ENCODE assay signal across 19 mouse cellular contexts in the genomic region with DNA sequence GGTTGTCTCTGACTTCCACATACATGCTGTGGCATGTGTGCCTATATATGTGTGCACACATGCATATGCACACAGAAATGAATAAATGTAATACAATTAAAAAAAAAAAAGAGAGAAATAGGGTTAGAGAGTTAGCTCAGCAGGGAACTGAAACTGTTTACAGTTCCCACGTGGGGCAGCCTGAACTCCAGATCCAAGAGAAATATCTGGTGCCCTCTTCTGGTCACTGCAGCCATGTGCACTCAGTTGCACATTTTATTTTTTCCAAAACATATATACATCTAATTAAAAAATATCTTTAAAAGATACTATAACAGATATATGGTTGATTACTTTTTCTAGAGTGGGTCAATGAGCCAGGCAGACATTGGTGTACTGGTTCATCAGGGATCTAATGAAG. TPM values are rescaled to one million over a fixed set of nuclear protein-coding genes. Genes with fewer than 3 reads are reported as not detected.
A peak's percentile ranks its signal among the peaks of the same experiment; 100 is the strongest.
DNase-seq lines count a peak whose midpoint lies in the region; ATAC-seq and TF ChIP-seq lines count a peak whose summit lies in the region.
"Had no signal": no experiment of that assay in that cellular context is flagged by ENCODE, and none has a peak within 500 bp of the region (broad histone marks: within the 10 kb centered on the region; RNA-seq: fewer than 3 reads in every experiment).

No protein-coding gene starts in this region.

- H3K36me3 ChIP-seq in heart, adult 2 months (ENCODE audit: control insufficient read depth, insufficient read depth, low read length), result no peaks in the 10 kb centered on the region
- no peaks in the 10 kb centered on the region for H3K36me3 ChIP-seq in heart, embryonic 10.5 days
- H3K36me3 ChIP-seq in midbrain, postnatal 0 days (ENCODE audit: insufficient read depth, low read length), result no peaks in the 10 kb centered on the region
- no peaks in the 10 kb centered on the region for H3K36me3 ChIP-seq in midbrain, embryonic 11.5 days (ENCODE audit: control insufficient read depth, insufficient read depth, low read length)
- H3K36me3 ChIP-seq: embryonic facial prominence, embryonic 12.5 days; intestine, embryonic 15.5 days; limb, embryonic 10.5 days had no signal

- no peak for TF ChIP-seq POLR2A in heart, adult 2 months (IDR thresholded peaks at IDR 0.05; ENCODE audit: insufficient read depth, low read depth, low read length)
- no peak for TF ChIP-seq POLR2A in brain, embryonic 14.5 days (IDR thresholded peaks at IDR 0.05; ENCODE audit: borderline replicate concordance, extremely low read depth, insufficient read depth, insufficient read length, poor library complexity, severe bottlenecking)

- H3K4me3 ChIP-seq in heart, adult 2 months, result no peak overlapping the region
- no peak overlapping the region for H3K4me3 ChIP-seq in heart, embryonic 10.5 days
- H3K4me3 ChIP-seq in midbrain, postnatal 0 days (ENCODE audit: low read depth, low read length), result no peak overlapping the region
- H3K4me3 ChIP-seq in midbrain, embryonic 11.5 days (ENCODE audit: low read depth, low read length), result no peak overlapping the region
- H3K4me3 ChIP-seq: embryonic facial prominence, embryonic 12.5 days; intestine, embryonic 15.5 days; limb, embryonic 10.5 days had no signal

- no peak for ATAC-seq in midbrain, postnatal 0 days (ENCODE audit: low FRiP score)
- no peak for ATAC-seq in midbrain, embryonic 11.5 days (ENCODE audit: low FRiP score)
- ATAC-seq: intestine, embryonic 15.5 days had no signal

- TF ChIP-seq EP300 in heart, adult 2 months (IDR thresholded peaks at IDR 0.05; ENCODE audit: insufficient read depth, low read depth, low read length), result no peak

- intact Hi-C loops in heart, adult 2 months (cut with DNase I), result loop anchor here (10.0 kb wide), 1 partner anchor 203 kb away; no protein-coding TSS in a partner anchor

- no peaks in the 10 kb centered on the region for H3K27me3 ChIP-seq in heart, adult 2 months (ENCODE audit: control insufficient read depth, insufficient read depth, low read length)
- peaks cover 20% of the 10 kb centered on the region; the same call in 1 of the 2 replicates for H3K27me3 ChIP-seq in heart, embryonic 10.5 days (ENCODE audit: insufficient read depth, poor library complexity, severe bottlenecking)
- H3K27me3 ChIP-seq in midbrain, postnatal 0 days (ENCODE audit: insufficient read depth, low read length), result 0 out of 2 replicates have a peak, but pooled peaks cover 4% of the 10 kb centered on the region
- 0 out of 2 replicates have a peak, but pooled peaks cover 2% of the 10 kb centered on the region for H3K27me3 ChIP-seq in midbrain, embryonic 11.5 days (ENCODE audit: control insufficient read depth, insufficient read depth, low read length)
- H3K27me3 ChIP-seq: intestine, embryonic 15.5 days had no signal

- 14% methylated on average over 1 of the region's 1 CpGs for WGBS in heart, adult 2 months
- 17% methylated on average over 1 of the region's 1 CpGs for WGBS in heart, embryonic 10.5 days
- 6% methylated on average over 1 of the region's 1 CpGs for WGBS in midbrain, postnatal 0 days
- WGBS in midbrain, embryonic 11.5 days, result 14% methylated on average over 1 of the region's 1 CpGs

- peak; percentile 53 for TF ChIP-seq CTCF in heart, adult 2 months (IDR thresholded peaks at IDR 0.05)
- peak; percentile 41 for TF ChIP-seq CTCF in midbrain, postnatal 0 days (IDR thresholded peaks at IDR 0.05)
- TF ChIP-seq CTCF in brain, embryonic 14.5 days (IDR thresholded peaks at IDR 0.05; ENCODE audit: borderline replicate concordance, extremely low read depth, insufficient read depth, insufficient read length), result peak; percentile 14; the same call in 1 of the 2 replicates

- no peaks in the 10 kb centered on the region for H3K79me2 ChIP-seq in heart, adult 2 months (replicated peaks; ENCODE audit: control insufficient read depth, insufficient read depth, low read length)

- no peak for DNase-seq in heart, adult 2 months
- no peak for DNase-seq in heart, embryonic 10.5 days (ENCODE audit: low spot score)
- no peak for DNase-seq in midbrain, postnatal 0 days (ENCODE audit: low spot score)
- DNase-seq in midbrain, embryonic 11.5 days (ENCODE audit: low spot score, missing footprints), result no peak
- DNase-seq in brain, embryonic 14.5 days (ENCODE audit: low read depth), result no peak
- DNase-seq in T-cell, adult 2 months (ENCODE audit: low spot score), result no peak
- no peak for DNase-seq in frontal cortex, adult 2 months (ENCODE audit: extremely low spot score in 1 of 2, low spot score in 1 of 2)
- no peak for DNase-seq in testis, postnatal 10 days (ENCODE audit: low spot score)
- DNase-seq: cerebellum, adult 9-11 months; heart, postnatal 4 days; lung, adult 18-20 months; spleen, adult 18-20 months; thymus, adult 18-20 months had no signal

- H3K4me2 ChIP-seq in midbrain, postnatal 0 days (ENCODE audit: low read depth, low read length, poor library complexity, severe bottlenecking), result no peak overlapping the region
- H3K4me2 ChIP-seq in midbrain, embryonic 11.5 days, result no peak overlapping the region
- H3K4me2 ChIP-seq: embryonic facial prominence, embryonic 12.5 days; heart, embryonic 11.5 days; intestine, embryonic 15.5 days had no signal

- H3K4me1 ChIP-seq in heart, adult 2 months (ENCODE audit: control insufficient read depth, insufficient read depth, low read length), result peaks cover 2% of the 10 kb centered on the region; the same call in 1 of the 2 replicates
- H3K4me1 ChIP-seq in heart, embryonic 10.5 days, result peaks cover 15% of the 10 kb centered on the region
- peaks cover 5% of the 10 kb centered on the region; the same call in 1 of the 2 replicates for H3K4me1 ChIP-seq in midbrain, postnatal 0 days (ENCODE audit: insufficient read depth, low read length)
- peaks cover 4% of the 10 kb centered on the region; the same call in 1 of the 2 replicates for H3K4me1 ChIP-seq in midbrain, embryonic 11.5 days (ENCODE audit: control insufficient read depth, insufficient read depth, low read length)

- no peaks in the 10 kb centered on the region for H3K9me3 ChIP-seq in heart, embryonic 10.5 days
- no peaks in the 10 kb centered on the region for H3K9me3 ChIP-seq in midbrain, postnatal 0 days (ENCODE audit: low read length)
- no peaks in the 10 kb centered on the region for H3K9me3 ChIP-seq in midbrain, embryonic 11.5 days (ENCODE audit: control insufficient read depth, low read length)
- H3K9me3 ChIP-seq: embryonic facial prominence, embryonic 12.5 days; intestine, embryonic 15.5 days; limb, embryonic 10.5 days had no signal

- no peak overlapping the region for H3K27ac ChIP-seq in heart, adult 2 months
- H3K27ac ChIP-seq in heart, embryonic 10.5 days, result no peak overlapping the region
- H3K27ac ChIP-seq in midbrain, postnatal 0 days (ENCODE audit: low read depth, low read length), result no peak overlapping the region
- no peak overlapping the region for H3K27ac ChIP-seq in midbrain, embryonic 11.5 days (ENCODE audit: low read depth, low read length)
- H3K27ac ChIP-seq: embryonic facial prominence, embryonic 12.5 days; intestine, embryonic 15.5 days; limb, embryonic 10.5 days had no signal

- no peak overlapping the region for H3K9ac ChIP-seq in heart, adult 2 months (ENCODE audit: low read depth, low read length)
- H3K9ac ChIP-seq in midbrain, postnatal 0 days (replicated peaks; ENCODE audit: low read length, poor library complexity, severe bottlenecking), result no peak overlapping the region
- H3K9ac ChIP-seq in midbrain, embryonic 11.5 days (ENCODE audit: low read length), result no peak overlapping the region
- H3K9ac ChIP-seq: embryonic facial prominence, embryonic 12.5 days; intestine, embryonic 15.5 days had no signal

RNA-seq across cellular contexts. Expression of gene S100a6, which starts 4.9 kb away (rescaled TPM):
- 10 to 100 TPM; 65.8 to 79.9 TPM for total RNA-seq in heart, adult 2 months (2021)
- 141 and 158 TPM in 2 replicates for polyA plus RNA-seq in heart, adult 2 months (2012; rRNA removed)
- 27.3 and 28.9 TPM in 2 replicates for polyA plus RNA-seq in heart, embryonic 10.5 days (2016; fragmentation: Nextera tagmentation; extraction: Ambion mirVana)
- 13.8 and 14.3 TPM in 2 replicates for total RNA-seq in midbrain, postnatal 0 days (2014; rRNA removed)
- polyA plus RNA-seq in midbrain, postnatal 0 days (2015; fragmentation: Nextera tagmentation; extraction: Ambion mirVana), result 42.3 and 50.9 TPM in 2 replicates
- 24.5 and 25.1 TPM in 2 replicates for polyA plus RNA-seq in midbrain, embryonic 11.5 days (2014; fragmentation: Nextera tagmentation; extraction: Ambion mirVana)
- polyA plus RNA-seq in brain, embryonic 14.5 days (2012; rRNA removed), result 22.2 and 26.1 TPM in 2 replicates
- 50.6 and 60.9 TPM in 2 replicates for polyA plus RNA-seq in frontal cortex, adult 2 months (2012; rRNA removed)

RNA-seq across cellular contexts. Expression of gene S100a5, which starts 9.3 kb away (rescaled TPM):
- not detected for total RNA-seq in heart, adult 2 months (2021)
- not detected in 2 replicates for polyA plus RNA-seq in heart, adult 2 months (2012; rRNA removed)
- not detected in 2 replicates for polyA plus RNA-seq in heart, embryonic 10.5 days (2016; fragmentation: Nextera tagmentation; extraction: Ambion mirVana)
- not detected in 2 replicates for total RNA-seq in midbrain, postnatal 0 days (2014; rRNA removed)
- polyA plus RNA-seq in midbrain, postnatal 0 days (2015; fragmentation: Nextera tagmentation; extraction: Ambion mirVana), result 0.43 TPM in 1 of 2 replicates, not detected in the other
- polyA plus RNA-seq in midbrain, embryonic 11.5 days (2014; fragmentation: Nextera tagmentation; extraction: Ambion mirVana), result not detected in 2 replicates
- polyA plus RNA-seq in brain, embryonic 14.5 days (2012; rRNA removed), result not detected in 2 replicates
- 186 and 213 TPM in 2 replicates for polyA plus RNA-seq in frontal cortex, adult 2 months (2012; rRNA removed)
- total RNA-seq: ES-E14; heart, postnatal 4 days had no signal
- polyA plus RNA-seq: forebrain, embryonic 11.5 days; heart, embryonic 11.5 days; limb, embryonic 10.5 days had no signal

RNA-seq across cellular contexts. Expression of gene S100a4, which starts 14.0 kb away (rescaled TPM):
- 10 to 100 TPM in 1 of 2 experiments, 1 to 10 TPM in 1; 9.9 to 11.4 TPM for total RNA-seq in heart, adult 2 months (2021)
- polyA plus RNA-seq in heart, adult 2 months (2012; rRNA removed), result 20.4 and 26.3 TPM in 2 replicates
- 0.30 and 0.43 TPM in 2 replicates for polyA plus RNA-seq in heart, embryonic 10.5 days (2016; fragmentation: Nextera tagmentation; extraction: Ambion mirVana)
- total RNA-seq in midbrain, postnatal 0 days (2014; rRNA removed), result not detected in 2 replicates
- polyA plus RNA-seq in midbrain, postnatal 0 days (2015; fragmentation: Nextera tagmentation; extraction: Ambion mirVana), result 2.4 and 2.5 TPM in 2 replicates
- polyA plus RNA-seq in midbrain, embryonic 11.5 days (2014; fragmentation: Nextera tagmentation; extraction: Ambion mirVana), result 0.34 and 0.50 TPM in 2 replicates
- 1.6 and 2.5 TPM in 2 replicates for polyA plus RNA-seq in brain, embryonic 14.5 days (2012; rRNA removed)
- polyA plus RNA-seq in frontal cortex, adult 2 months (2012; rRNA removed), result 13.9 and 14.5 TPM in 2 replicates

RNA-seq across cellular contexts. Expression of gene Gm42674, which starts 15.9 kb away (rescaled TPM):
- total RNA-seq in heart, adult 2 months (2021), result not detected
- not detected in 2 replicates for polyA plus RNA-seq in heart, adult 2 months (2012; rRNA removed)
- polyA plus RNA-seq in heart, embryonic 10.5 days (2016; fragmentation: Nextera tagmentation; extraction: Ambion mirVana), result not detected in 2 replicates
- 1.6 TPM in 1 of 2 replicates, not detected in the other for total RNA-seq in midbrain, postnatal 0 days (2014; rRNA removed)
- polyA plus RNA-seq in midbrain, postnatal 0 days (2015; fragmentation: Nextera tagmentation; extraction: Ambion mirVana), result not detected in 2 replicates
- not detected in 2 replicates for polyA plus RNA-seq in midbrain, embryonic 11.5 days (2014; fragmentation: Nextera tagmentation; extraction: Ambion mirVana)
- not detected in 2 replicates for polyA plus RNA-seq in brain, embryonic 14.5 days (2012; rRNA removed)
- not detected in 2 replicates for polyA plus RNA-seq in frontal cortex, adult 2 months (2012; rRNA removed)
- total RNA-seq: ES-E14; heart, postnatal 4 days had no signal
- polyA plus RNA-seq: embryonic facial prominence, embryonic 12.5 days; forebrain, embryonic 11.5 days; heart, embryonic 11.5 days; intestine, embryonic 15.5 days; limb, embryonic 10.5 days had no signal

RNA-seq across cellular contexts. Expression of gene S100a2, which starts 27.5 kb away (rescaled TPM):
- total RNA-seq in heart, adult 2 months (2021), result not detected
- not detected in 2 replicates for polyA plus RNA-seq in heart, adult 2 months (2012; rRNA removed)
- not detected in 2 replicates for polyA plus RNA-seq in heart, embryonic 10.5 days (2016; fragmentation: Nextera tagmentation; extraction: Ambion mirVana)
- total RNA-seq in midbrain, postnatal 0 days (2014; rRNA removed), result not detected in 2 replicates
- polyA plus RNA-seq in midbrain, postnatal 0 days (2015; fragmentation: Nextera tagmentation; extraction: Ambion mirVana), result not detected in 2 replicates
- not detected in 2 replicates for polyA plus RNA-seq in midbrain, embryonic 11.5 days (2014; fragmentation: Nextera tagmentation; extraction: Ambion mirVana)
- not detected in 2 replicates for polyA plus RNA-seq in brain, embryonic 14.5 days (2012; rRNA removed)
- not detected in 2 replicates for polyA plus RNA-seq in frontal cortex, adult 2 months (2012; rRNA removed)
- total RNA-seq: ES-E14; heart, postnatal 4 days had no signal
- polyA plus RNA-seq: embryonic facial prominence, embryonic 12.5 days; forebrain, embryonic 11.5 days; heart, embryonic 11.5 days; intestine, embryonic 15.5 days; limb, embryonic 10.5 days had no signal

Comparison
In these comparisons a context has a peak if more than half of its experiments do, and no peak if none do; other contexts are left out.
1. RNA of gene S100a5, which starts 9.3 kb away (polyA plus RNA-seq): 186 to 213 TPM in frontal cortex, adult 2 months; 0.43 TPM in midbrain, postnatal 0 days, not detected in heart, adult 2 months, not detected in heart, embryonic 10.5 days, not detected in midbrain, embryonic 11.5 days and not detected in brain, embryonic 14.5 days; every median in the first group is over 100 times any median in the second.
2. Peak in every context shown above with its lines, with median percentiles within 50 percentile points of each other: CTCF ChIP-seq.